Mouse (Mus musculus) activated CD4-positive, CD25-positive, alpha-beta regulatory T cell, adult 4 months (primary cell): ENCODE data around the gene Bpgm. TPM values are rescaled to one million over a fixed set of nuclear protein-coding genes. Genes with fewer than 3 reads are reported as not detected.

Experiments
- ATAC-seq: one replicate; pipeline ENCODE4 v1.8.0; 2017
- polyA plus RNA-seq, 2 experiments: library from polyadenylated mRNA; unstranded; fragments of 100-300 nt; shearing (Covaris generic); gene quantifications; one replicate each; pipeline ENCODE4 v1.2.1; 2017

Gene Bpgm
- polyA plus RNA-seq, 2 experiments from 2014 or later: 16.7 to 19.1 TPM

DNA sequence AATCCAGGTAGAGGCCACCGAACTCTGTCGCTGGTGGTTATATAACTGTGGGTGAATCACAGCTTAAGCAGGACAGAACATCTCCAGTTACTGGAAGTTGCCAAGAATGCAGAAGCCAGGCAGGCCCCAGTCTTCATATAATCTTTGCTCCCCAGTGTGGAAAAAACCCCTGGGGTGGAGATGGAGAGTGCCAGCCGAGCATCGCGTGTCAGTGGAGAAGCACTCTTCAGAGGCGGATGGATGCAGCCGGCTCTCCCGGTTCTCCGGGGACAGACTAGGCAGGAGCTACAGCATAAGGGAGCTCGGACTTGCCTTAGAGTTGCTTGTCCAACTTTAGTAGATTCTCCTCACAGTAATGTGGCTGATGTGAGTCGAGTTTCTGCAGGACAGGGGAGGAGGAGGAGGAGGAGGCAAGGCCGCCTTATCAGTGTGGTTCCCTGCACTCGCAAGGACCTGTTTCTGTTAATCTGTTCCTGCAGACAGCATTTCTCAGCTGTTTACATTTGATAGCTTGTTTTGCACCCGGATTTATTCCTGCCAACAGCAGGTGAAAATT lies 10.1 kb downstream of the Bpgm start:
- ATAC-seq: no peak

DNA sequence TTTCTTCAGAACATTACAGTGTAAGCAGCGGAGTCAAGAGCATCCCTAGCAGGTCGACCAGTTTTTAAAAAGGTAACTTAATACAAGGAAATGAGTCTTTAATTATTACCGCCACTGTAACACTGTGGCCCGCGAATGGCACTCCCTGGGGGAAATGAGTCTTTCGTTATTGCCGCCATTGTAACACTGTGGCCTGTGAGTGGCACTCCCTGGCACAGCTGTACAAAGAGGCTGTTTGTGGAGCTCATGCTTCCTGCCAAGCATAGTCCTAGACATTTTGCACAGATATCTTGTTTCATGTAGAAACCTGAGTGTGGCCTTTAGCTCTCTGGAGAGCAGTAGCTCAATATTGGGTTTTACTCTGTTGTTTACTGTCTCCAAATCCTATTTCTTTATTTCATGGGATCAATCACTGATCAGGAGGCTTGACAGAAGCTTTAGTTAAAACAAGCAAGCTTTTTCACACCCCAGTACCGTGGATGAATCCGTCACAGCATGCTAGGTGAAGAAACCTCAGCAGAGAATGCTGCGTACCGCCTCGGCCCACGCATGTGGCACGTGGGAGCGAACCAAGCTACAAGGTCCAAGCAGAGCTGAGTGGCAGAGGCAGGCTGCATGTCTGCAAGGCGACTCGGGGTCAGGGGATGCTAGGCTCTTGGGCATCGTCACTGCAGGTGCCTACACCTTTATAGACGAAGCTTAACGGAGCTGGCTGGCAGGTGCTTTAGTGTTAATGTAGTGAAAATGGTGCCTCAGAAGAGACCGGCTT lies 17.5 kb downstream of the Bpgm start:
- no peak for ATAC-seq

DNA sequence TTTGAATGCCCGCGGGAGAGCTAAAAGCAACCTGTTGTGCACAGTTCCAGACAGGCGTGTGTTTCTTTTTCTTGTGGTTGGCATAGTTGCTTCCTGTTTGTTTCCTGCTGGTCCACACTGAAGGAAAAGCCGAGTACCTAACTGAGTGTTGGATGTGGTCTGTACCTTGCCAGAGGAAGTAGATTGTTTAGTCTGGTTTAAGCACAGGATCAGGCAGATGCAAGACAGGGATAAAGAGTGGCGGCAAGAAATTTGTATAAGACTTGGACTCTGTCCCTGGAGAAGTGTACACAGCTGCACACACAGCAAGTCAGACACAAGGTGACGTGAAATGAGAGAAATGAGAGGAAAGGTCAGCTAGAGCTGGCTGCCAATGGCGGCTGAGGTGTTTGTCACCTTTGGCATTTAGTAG lies 19.1 kb downstream of the Bpgm start:
- ATAC-seq: no peak

DNA sequence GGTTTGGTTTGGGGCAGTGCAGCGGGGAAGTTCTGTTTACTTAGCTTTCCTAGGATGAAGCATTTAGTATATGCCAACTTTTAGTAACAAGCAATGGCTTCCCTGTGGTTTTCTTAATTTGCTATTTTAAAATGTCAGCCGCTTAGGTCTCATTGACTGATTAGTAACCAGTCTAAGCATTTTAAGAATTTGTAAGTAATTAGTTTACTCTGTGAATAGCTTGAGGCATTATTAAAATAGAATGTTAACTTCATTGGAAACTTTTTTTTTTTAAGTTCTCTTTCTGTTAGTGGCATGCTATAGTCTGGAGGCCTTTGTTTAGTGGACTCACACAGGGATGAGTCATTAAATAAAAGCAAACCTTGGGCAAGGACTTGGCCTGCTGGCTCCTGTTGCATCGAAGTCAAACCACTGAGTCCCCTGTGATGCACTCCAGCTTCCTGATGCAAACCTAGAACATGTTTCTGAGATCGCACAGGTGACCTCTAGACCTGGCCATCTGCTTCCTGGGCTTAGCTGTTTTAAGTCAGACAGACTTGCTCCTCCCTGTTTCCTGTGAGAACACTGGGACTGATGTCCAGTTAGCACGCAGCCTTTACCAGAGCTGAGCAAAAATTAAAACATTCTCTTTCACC lies 22.1 kb downstream of the Bpgm start:
- ATAC-seq: no peak

DNA sequence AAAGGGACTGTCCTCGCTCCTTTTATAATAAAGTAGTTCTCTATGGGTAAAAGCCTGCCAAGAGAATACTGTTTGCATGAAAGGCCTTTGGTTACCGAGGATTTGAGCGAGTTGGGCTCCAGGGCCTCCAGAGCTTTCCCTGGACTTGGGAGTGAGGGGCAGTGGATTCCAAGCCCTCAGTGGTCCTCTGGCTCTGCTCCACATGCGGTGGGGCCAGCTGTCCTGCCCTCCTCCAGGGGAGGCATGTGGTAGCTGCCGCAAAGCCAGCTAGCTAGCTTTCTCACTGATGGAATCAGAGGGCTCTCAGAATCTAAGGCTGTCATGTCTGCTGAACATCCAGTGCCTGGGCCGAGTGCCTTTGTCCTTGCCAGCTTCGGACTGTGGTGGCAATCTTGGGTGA lies 26.3 kb downstream of the Bpgm start:
- ATAC-seq: no peak

DNA sequence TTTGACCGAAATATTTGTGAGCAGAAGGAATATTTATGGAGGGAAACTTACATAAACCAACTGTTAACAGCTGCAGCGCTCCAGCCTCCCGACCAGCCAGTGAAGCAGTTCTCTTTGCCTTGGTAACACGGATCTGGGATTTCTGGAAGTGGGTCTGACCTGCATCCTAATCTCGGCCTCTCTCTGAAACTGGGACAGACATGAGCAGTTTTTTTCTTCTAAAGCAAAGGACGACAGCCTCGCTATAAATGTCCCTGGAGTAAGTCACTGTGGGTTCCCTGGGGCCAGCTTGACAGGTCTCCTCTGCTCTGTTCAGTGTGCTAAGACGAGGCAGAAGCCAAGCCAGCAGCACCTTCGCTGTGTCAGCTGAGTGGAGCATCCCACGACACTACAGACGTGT lies 29.9 kb downstream of the Bpgm start:
- no peak for ATAC-seq

DNA sequence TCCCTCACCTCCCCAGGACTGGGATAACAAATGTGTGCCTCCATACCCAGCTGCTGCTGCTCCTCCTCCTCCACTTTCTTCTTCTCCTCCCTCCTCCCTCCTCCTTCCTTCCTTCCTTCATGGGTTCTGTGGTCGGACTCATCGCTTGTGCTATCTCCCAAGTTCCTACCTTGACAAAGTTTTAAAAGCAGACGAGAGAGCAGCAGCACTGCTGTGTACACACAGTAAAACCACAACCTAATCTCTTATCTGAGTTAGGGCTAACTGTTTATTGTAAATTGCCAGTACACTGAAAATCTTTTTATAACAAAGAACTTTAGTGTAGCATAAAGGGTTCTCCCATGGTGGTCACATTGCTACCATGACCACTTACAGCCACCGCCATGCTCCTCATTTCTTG lies 31.6 kb downstream of the Bpgm start:
- no peak for ATAC-seq

DNA sequence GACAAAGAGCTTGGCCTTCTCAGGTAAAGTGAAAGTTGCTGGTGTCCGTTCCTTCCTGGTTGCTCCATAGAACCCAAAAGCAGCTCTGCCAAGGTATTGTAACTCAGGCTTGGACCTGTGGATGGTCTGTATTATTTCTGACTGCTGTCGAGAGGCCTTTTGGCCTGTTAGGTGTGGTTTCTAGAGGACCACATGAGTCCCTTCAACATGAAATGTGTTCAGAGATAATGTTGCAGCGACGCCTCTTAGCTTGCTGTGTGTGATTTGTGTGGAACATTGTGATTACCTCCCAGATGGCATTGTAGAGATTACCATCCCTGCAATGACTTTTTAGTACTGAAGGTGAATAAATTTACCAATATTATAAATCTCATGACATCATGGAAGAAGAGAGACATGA lies 32.0 kb downstream of the Bpgm start:
- ATAC-seq: no peak

DNA sequence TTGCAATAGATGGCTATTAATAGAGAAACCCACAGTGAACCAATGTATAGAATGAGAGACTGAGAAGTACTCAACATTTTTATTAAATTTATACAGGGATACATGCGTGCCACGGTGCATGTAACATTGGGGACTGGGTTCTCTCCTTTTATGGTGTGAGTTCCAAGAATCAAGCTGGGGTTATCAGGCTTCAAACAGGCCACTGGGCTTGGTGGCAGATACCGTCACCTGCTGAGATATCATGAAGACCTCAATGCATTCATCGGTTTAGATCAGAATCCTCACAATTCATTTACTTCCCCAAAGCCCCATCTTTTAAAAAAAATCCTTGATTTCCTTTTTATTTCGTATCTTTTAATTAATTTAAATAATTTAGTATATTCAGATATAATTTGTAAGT lies 34.3 kb downstream of the Bpgm start:
- no peak for ATAC-seq

DNA sequence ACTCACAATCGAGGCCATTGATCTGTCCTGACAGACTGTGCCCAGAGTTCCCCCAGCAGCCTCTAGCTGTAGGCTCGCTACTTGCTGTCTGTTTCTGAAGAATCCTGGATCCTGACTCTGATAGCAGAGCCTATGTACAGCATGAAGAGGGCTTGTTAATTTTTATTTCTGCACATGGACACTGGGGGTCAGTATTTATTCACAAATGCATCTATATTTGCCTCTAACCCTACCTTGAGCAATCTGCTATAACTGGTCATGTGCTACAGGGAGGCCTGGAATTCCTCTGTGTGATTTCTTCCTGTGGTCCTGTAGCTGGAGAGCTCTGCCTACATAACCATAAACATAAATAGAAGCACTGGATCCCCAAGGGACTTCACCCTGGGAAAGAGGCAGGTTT lies 35.4 kb downstream of the Bpgm start:
- no peak for ATAC-seq

DNA sequence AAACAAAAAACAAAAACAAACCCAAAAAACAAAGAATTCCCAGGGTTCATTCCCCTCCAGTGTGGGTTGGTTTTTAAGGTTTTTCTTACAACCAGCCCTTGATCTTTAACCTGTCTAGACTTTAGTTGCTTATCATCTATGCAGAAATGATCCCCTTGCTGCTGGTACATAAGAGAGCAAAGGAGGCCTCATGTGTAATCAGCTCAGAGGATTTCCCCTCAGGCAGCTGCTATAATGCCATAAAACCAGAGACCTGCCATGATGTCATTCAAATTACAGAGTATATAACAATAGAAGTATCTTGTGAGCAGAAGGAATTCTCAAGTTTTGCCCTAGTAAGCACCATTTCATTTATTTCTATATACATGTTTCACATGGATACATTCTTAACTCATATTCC lies 36.7 kb downstream of the Bpgm start:
- ATAC-seq: no peak

DNA sequence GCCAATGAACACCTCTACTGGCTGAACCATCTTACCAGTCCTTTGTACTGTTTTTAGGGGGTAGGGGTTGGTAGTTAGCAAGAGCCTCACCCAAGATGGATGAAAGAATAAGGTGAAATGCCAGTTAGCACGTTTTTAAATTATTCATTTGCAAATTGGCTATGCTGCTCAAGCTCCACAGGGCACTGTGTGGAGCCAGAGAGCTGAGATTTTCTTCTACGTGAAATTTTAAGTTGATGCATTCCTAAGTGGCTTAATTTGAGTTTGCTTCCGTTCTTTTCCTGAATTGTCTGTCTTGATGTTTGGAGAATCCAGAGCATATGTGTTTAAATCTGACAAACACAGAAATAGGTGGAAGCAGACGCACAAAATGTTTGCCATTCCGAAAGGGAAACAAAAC lies 38.6 kb downstream of the Bpgm start:
- ATAC-seq: no peak

DNA sequence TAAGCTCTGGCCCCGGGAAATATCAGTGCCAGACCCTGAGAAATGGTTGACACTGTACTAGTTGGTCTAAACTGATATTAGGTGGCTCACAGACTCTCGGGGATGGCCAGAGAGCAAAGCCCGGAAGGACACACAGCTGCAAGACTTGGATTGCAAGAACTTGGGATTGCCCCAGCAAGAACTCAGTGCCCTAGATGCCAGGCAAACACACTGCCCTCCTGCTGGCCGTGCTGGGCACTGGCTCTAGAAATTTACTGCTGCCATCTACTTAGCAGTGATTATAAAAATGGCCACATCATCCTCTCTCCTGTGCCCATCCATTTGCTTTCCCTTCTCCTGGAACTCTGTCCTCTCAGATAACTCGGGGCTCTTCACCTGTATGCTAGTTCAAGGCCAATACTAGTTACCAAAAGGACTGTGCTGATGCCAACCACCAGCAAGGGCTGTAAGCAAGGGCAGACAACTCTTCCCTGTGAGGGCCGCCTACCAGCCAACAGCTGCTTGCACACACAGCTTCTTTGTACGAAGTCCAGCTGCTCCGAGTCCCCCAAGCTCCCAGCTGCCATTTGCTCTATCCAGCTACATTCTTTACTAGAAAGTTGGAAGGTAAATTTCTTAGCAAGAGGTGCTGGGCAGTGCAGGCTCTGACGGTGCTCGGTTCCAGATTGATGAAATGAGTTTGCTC lies 39.2 kb downstream of the Bpgm start:
- ATAC-seq: no peak

DNA sequence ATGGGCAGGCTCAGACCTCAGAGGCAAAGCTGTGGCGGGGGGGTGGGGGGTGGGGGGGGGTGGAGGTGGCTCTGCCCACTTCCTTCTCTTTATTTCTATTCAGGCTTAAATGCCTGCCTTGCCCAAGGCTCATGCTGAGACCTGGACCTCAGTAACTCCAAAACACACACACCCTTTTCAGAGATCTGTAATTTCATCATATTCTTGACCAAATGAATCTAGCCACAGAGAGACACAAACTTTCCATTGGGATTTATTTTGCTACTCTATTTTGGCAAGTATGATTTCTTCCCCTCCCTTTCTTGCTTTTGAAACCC lies 39.7 kb downstream of the Bpgm start:
- ATAC-seq: no peak

DNA sequence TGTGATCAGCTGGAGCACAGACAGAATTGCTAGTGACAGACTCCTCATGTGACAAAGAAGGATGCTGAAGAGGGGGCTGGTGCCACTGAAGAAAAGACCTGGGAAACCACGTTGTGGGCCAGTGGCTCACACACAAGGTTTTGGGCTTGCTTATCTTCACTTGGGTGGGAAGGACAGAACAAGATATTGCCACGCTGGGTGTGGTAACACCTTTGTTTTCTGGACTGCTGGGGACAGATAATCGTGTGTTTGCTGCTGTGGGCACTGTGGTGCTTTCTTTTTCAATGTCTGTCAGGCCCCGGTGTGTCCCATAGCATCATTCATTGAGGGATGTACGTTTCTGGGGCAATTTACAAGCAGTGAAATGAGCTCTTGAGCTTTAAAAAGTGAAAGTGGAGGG lies 41.7 kb downstream of the Bpgm start:
- ATAC-seq: no peak

DNA sequence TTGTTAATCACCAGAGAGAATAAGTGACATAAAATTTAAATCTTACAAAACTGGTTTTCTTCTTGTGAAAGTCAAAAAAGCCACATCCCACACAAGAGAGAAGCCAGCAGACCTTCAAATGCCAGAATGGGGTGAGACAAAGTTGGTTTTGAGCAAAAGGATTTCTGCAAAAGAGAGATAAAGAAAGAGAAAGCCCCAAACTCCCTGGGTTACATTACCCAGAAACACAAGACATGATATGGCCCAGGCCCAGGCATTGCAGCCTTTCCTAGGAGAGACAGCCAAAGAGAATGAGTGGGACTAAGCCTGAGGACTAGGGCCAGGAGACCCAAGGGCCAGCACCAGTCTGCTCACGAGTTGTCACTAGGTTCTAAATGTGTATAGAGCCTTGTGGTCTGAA lies 43.1 kb downstream of the Bpgm start:
- ATAC-seq: no peak

DNA sequence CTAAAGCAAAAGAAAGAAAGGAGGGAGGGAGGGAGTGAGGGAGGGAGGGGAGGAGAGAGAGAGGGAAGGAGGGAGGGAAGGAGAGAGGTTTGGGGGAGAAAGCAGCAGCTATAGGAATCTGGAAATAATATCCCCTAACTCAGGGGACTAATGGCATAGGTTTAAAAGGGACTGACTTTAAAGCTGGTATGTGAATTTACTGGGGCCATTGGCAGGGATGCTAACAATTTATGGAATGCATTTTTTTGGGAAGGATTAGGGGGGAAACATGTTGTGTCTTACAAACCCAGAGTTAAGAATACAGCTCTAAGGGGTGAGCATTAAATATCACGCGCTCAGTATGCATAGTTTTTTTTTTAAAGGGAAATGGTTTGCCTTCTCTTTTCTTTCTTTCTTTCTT lies 44.5 kb downstream of the Bpgm start:
- ATAC-seq: no peak

DNA sequence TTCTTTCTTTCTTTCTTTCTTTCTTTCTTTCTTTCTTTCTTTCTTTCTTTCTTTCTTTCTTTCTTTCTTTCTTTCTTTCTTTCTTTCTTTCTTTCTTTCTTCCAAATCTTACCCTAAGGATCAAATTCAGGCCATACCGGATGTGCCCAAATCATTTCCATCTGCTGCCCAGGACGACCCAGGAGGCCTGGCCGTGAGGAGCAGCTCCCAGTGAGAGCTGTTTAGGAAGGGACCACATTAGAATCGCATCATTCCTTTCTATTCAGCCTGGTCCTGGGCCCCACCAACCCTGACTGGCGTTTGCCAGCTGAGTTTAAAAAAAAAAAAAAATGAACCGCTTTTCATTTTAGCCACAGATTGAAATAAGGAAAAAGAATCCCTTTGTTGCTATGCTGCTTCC lies 44.9 kb downstream of the Bpgm start:
- ATAC-seq: no peak

DNA sequence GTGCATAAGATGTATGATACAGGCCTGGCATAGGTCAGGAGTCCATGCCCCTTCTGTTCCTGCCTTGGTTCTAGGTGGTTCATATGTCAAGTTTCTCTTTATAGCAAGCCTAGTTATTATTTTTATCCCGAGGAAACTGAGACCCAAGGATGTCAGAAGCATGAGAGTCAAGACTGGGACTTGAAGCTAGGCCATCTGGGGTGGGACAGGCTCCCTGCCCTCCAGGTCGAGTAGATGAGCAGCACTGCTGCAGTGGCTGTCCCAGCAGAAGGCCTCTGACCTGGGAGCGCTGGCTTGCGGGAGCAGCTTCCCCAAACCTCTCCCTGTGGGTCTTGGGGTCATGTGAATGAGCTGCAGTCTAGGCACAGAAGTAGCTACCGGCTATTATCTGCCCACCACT lies 47.5 kb downstream of the Bpgm start:
- ATAC-seq: no peak

DNA sequence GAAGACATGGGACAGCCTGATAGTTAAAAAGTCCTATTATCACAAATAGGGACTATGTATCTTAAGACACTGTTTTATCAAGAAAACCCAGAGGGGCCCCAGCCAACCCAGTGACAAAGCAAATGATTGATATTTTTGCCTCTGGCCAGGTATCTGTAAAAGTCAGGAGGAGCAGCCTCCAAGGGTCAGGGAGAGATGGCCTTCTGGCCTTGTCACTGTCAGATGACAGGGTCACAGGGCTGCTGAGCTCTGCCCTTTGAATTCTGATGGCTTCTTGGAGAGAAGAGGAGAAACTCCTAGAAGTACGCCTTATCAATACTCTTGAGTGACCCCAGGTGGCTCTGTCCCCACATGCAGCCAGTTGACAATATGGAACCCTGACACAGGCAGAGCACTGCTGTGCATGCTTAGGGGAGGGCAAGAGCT lies 49.5 kb downstream of the Bpgm start:
- ATAC-seq: no peak

DNA sequence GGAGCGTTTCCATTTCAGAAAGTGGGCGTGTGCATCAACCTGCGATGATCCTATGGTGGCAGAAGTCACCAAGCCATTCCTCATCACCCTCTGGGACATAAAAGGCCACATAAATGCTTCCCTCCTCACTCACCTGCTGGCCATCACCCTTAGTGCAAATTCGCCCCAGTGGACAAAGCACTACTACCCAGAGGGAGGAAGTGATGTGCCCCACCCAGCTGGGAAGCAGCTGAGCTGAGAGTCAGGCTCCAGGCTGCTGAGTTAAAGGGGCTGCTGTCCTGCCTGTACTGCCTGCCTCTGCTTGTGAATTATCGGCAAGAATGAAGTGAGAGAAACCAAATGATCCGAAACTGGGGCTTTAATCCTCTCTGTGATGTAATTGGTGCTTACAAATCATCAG lies 49.9 kb downstream of the Bpgm start:
- ATAC-seq: no peak

DNA sequence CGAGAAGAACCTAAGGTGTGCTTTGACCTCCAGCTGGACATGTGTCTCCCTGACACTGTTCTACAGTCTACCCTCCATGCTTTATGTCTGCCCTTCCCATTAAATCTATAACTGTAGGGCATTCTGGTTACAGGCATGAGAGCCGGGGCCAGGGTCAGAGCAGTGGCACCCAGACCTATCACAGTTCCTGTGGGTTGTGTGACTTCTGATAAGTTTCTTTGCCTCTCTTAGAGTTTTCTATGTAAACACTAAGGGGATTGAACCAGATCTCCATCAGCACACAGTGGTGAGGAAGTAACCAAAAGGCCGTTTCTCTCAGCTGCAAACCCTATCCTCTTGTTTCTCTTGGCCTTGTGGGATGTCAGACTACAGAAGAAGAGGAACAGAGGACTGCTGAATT lies 50.4 kb downstream of the Bpgm start:
- ATAC-seq: no peak

DNA sequence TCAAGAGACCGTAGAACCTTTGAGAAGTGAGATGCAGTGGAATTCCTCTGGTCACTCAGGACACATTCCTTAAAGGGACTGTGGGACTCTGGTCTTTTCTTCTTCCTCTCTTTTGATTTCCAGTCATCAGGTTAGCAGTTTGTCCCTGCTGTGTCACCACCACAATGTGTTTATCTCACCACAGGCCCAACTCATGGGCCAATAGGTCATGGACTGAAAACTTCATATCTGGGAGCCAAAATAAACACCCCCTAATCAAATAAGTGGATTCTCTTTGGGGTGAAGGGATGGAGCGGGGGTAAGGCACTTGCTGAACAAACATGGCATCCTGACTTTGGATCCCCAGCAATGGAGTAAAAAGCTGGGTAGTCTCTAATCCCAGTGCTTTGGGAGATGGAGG lies 52.1 kb downstream of the Bpgm start:
- ATAC-seq: no peak

DNA sequence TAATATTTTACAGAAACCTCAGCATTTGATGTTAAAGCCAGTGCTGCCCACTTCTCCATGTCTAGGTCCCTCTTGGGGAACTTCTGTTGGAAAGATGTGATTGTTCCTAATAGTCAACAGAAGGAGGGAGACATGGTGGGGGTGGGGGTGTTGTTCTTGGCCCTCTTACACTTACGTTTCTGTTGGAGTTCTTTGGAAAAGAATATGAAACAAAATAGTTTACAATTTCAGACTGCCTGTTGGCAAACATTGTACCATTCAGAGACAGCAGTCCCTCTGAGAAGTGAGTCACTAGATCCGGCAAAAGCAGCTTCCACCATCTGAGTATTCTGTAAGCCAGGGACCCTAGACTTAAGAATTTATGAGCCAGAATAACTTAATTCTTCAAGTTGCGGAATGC lies 54.0 kb downstream of the Bpgm start:
- no peak for ATAC-seq
